In the genomic region with DNA sequence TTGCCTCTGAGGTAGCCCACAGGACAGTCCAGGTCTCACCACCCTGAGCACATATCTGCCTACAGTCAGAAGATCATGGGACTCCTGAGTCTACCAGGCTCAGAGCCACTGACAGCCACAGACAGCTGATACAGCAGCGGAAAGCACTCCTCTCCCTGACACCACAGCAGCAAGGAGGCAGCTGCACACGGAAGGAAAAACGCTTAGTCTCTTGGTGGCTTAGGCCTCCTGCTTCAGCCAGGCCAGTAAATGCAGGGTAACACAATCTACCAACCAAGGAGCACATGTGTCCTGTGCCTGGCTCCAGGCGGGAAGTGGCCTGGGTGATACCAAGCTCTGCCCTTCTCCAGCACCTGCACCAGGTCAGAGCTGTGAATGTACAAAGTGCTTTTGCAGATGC, we compare ENCODE assay signal across 20 mouse cellular contexts.
DNase-seq lines count a peak whose midpoint lies in the region; ATAC-seq and TF ChIP-seq lines count a peak whose summit lies in the region.
"Had no signal": no experiment of that assay in that cellular context is flagged by ENCODE, and none has a peak within 500 bp of the region (broad histone marks: within the 10 kb centered on the region; RNA-seq: fewer than 3 reads in every experiment).

No protein-coding gene starts in this region.

- no peak for TF ChIP-seq POLR2A in heart, adult 2 months (IDR thresholded peaks at IDR 0.05; ENCODE audit: insufficient read depth, low read depth, low read length)

- WGBS in heart, adult 2 months, result 70% methylated on average over 4 of the region's 4 CpGs
- WGBS in liver, embryonic 13.5 days (ENCODE audit: insufficient replicate concordance), result 64% methylated on average over 4 of the region's 4 CpGs
- 80% methylated on average over 4 of the region's 4 CpGs for WGBS in liver, postnatal 0 days (ENCODE audit: insufficient replicate concordance)
- WGBS in neural tube, embryonic 12.5 days, result 13% methylated on average over 4 of the region's 4 CpGs

- H3K36me3 ChIP-seq in heart, adult 2 months (ENCODE audit: control insufficient read depth, insufficient read depth, low read length), result no peaks in the 10 kb centered on the region
- no peaks in the 10 kb centered on the region for H3K36me3 ChIP-seq in liver, embryonic 13.5 days
- H3K36me3 ChIP-seq in liver, postnatal 0 days (replicated peaks; ENCODE audit: insufficient read depth, low read length), result no peaks in the 10 kb centered on the region
- H3K36me3 ChIP-seq in neural tube, embryonic 12.5 days, result no peaks in the 10 kb centered on the region
- H3K36me3 ChIP-seq: embryonic facial prominence, embryonic 15.5 days; forebrain, embryonic 12.5 days; midbrain, embryonic 12.5 days had no signal

- no peak for TF ChIP-seq EP300 in heart, adult 2 months (IDR thresholded peaks at IDR 0.05; ENCODE audit: insufficient read depth, low read depth, low read length)
- no peak for TF ChIP-seq EP300 in liver, postnatal 0 days (IDR thresholded peaks at IDR 0.05; ENCODE audit: low read depth)

- H3K4me2 ChIP-seq in liver, embryonic 13.5 days, result no peak overlapping the region
- H3K4me2 ChIP-seq in liver, postnatal 0 days (ENCODE audit: low read depth, low read length), result no peak overlapping the region
- peak overlapping the region; percentile 30; the same call in 1 of the 2 replicates for H3K4me2 ChIP-seq in neural tube, embryonic 12.5 days (replicated peaks)
- H3K4me2 ChIP-seq: embryonic facial prominence, embryonic 15.5 days; forebrain, embryonic 12.5 days; midbrain, embryonic 12.5 days had no signal

- no peaks in the 10 kb centered on the region for H3K79me2 ChIP-seq in heart, adult 2 months (replicated peaks; ENCODE audit: control insufficient read depth, insufficient read depth, low read length)

- no peaks in the 10 kb centered on the region for H3K27me3 ChIP-seq in heart, adult 2 months (ENCODE audit: control insufficient read depth, insufficient read depth, low read length)
- H3K27me3 ChIP-seq in liver, embryonic 13.5 days, result no peaks in the 10 kb centered on the region
- H3K27me3 ChIP-seq in liver, postnatal 0 days (ENCODE audit: insufficient read depth, low read length), result no peaks in the 10 kb centered on the region
- H3K27me3 ChIP-seq in neural tube, embryonic 12.5 days (replicated peaks), result 0 out of 2 replicates have a peak, but pooled peaks cover 6% of the 10 kb centered on the region
- H3K27me3 ChIP-seq: embryonic facial prominence, embryonic 15.5 days; forebrain, embryonic 12.5 days; midbrain, embryonic 12.5 days had no signal

- DNase-seq in heart, adult 11 months, result peak; percentile 83
- no peak for DNase-seq in heart, adult 2 months
- DNase-seq in liver, embryonic 13.5 days, result no peak
- DNase-seq in liver, postnatal 0 days, result no peak
- peak; percentile 37 for DNase-seq in gastrocnemius, postnatal 14 days
- no peak for DNase-seq in urinary bladder, postnatal 36 days (ENCODE audit: low spot score in 2 of 2)
- DNase-seq in cerebellum, postnatal 25 days, result no peak
- DNase-seq: adrenal gland, postnatal 14 days; B cell, adult 2 months; cerebellum, adult 9-11 months; heart, postnatal 14 days; kidney, postnatal 10 days; left cerebral cortex, postnatal 4 days; thymus, postnatal 36 days had no signal

- intact Hi-C loops in heart, adult 2 months (cut with DNase I), result no loop called here
- intact Hi-C loops in gastrocnemius, postnatal 14 days (cut with DNase I; ENCODE audit: low total_unique reads), result no loop called here

- H3K4me1 ChIP-seq in heart, adult 2 months (ENCODE audit: control insufficient read depth, insufficient read depth, low read length), result no peaks in the 10 kb centered on the region; the same call in 1 of the 2 replicates
- peaks cover 9% of the 10 kb centered on the region for H3K4me1 ChIP-seq in liver, embryonic 13.5 days (replicated peaks)
- H3K4me1 ChIP-seq in liver, postnatal 0 days (ENCODE audit: insufficient read depth), result peaks cover 14% of the 10 kb centered on the region; the same call in 1 of the 2 replicates
- peaks cover 41% of the 10 kb centered on the region for H3K4me1 ChIP-seq in neural tube, embryonic 12.5 days

- TF ChIP-seq CTCF in heart, adult 2 months (IDR thresholded peaks at IDR 0.05), result no peak
- TF ChIP-seq CTCF in liver, postnatal 0 days (IDR thresholded peaks at IDR 0.05; ENCODE audit: low read depth), result no peak

- no peak overlapping the region for H3K27ac ChIP-seq in heart, adult 2 months
- no peak overlapping the region for H3K27ac ChIP-seq in liver, embryonic 13.5 days
- H3K27ac ChIP-seq in liver, postnatal 0 days (ENCODE audit: low read depth), result no peak overlapping the region
- no peak overlapping the region for H3K27ac ChIP-seq in neural tube, embryonic 12.5 days
- H3K27ac ChIP-seq: embryonic facial prominence, embryonic 15.5 days; forebrain, embryonic 12.5 days; hindbrain, postnatal 0 days; midbrain, embryonic 12.5 days had no signal

- no peak overlapping the region for H3K4me3 ChIP-seq in heart, adult 2 months
- no peak overlapping the region for H3K4me3 ChIP-seq in liver, embryonic 13.5 days (replicated peaks)
- H3K4me3 ChIP-seq in liver, postnatal 0 days (ENCODE audit: low read depth, low read length), result no peak overlapping the region
- H3K4me3 ChIP-seq in neural tube, embryonic 12.5 days, result no peak overlapping the region
- H3K4me3 ChIP-seq: embryonic facial prominence, embryonic 15.5 days; forebrain, embryonic 12.5 days; midbrain, embryonic 12.5 days had no signal

- no peaks in the 10 kb centered on the region for H3K9me3 ChIP-seq in liver, embryonic 13.5 days (replicated peaks)
- no peaks in the 10 kb centered on the region for H3K9me3 ChIP-seq in liver, postnatal 0 days (ENCODE audit: low read length)
- no peaks in the 10 kb centered on the region for H3K9me3 ChIP-seq in neural tube, embryonic 12.5 days
- H3K9me3 ChIP-seq: embryonic facial prominence, embryonic 15.5 days; forebrain, embryonic 12.5 days; midbrain, embryonic 12.5 days had no signal

- ATAC-seq in liver, embryonic 13.5 days (ENCODE audit: low read depth), result no peak
- ATAC-seq in liver, postnatal 0 days, result no peak
- ATAC-seq in neural tube, embryonic 12.5 days (ENCODE audit: low FRiP score, low read depth), result 0 out of 2 replicates have a peak, but pooled peaks have one; percentile 30
- ATAC-seq: lung, postnatal 0 days had no signal

- no peak overlapping the region for H3K9ac ChIP-seq in heart, adult 2 months (ENCODE audit: low read depth, low read length)
- H3K9ac ChIP-seq in liver, embryonic 13.5 days, result 0 out of 2 replicates have a peak overlapping the region, but pooled peaks have one; percentile 12
- no peak overlapping the region for H3K9ac ChIP-seq in liver, postnatal 0 days (replicated peaks)
- peak overlapping the region; percentile 30; the same call in 1 of the 2 replicates for H3K9ac ChIP-seq in neural tube, embryonic 12.5 days
- H3K9ac ChIP-seq: embryonic facial prominence, embryonic 15.5 days; forebrain, embryonic 12.5 days; midbrain, embryonic 12.5 days had no signal

Comparison
In these comparisons a context has a peak if more than half of its experiments do, and no peak if none do; other contexts are left out.
1. DNase-seq: peak in heart, adult 11 months (single experiment) and gastrocnemius, postnatal 14 days (single experiment); none in heart, adult 2 months (0 of 2), liver, embryonic 13.5 days (single experiment), liver, postnatal 0 days (single experiment), urinary bladder, postnatal 36 days (0 of 2) and cerebellum, postnatal 25 days (0 of 2).
2. H3K9ac ChIP-seq: peak in liver, embryonic 13.5 days (single experiment) and neural tube, embryonic 12.5 days (single experiment); none in heart, adult 2 months (single experiment) and liver, postnatal 0 days (single experiment).